Mouse (Mus musculus) lung, embryonic 14.5 days (tissue): ENCODE measurements around the gene Gm20708. TPM values are rescaled to one million over a fixed set of nuclear protein-coding genes. Genes with fewer than 3 reads are reported as not detected.

Experiments used
- ATAC-seq: fragments of 200-750 bp; cut with Nextera tagmentation; 2 replicates; pipeline ENCODE4 v1.8.0; 2017; ENCODE audit warnings: mild to moderate bottlenecking, moderate TSS enrichment, moderate library complexity; ENCODE audit not compliant: insufficient read depth
- DNase-seq: peaks from one replicate; pipeline ENCODE4 v3.0.0-alpha.2; 2015
- H3K27ac ChIP-seq: fragments of 300-500 bp; sonication (generic); 2 replicates; pipeline ENCODE4 v1.5.1; 2014; ENCODE audit warnings: low read depth, mild to moderate bottlenecking, moderate library complexity
- H3K27me3 ChIP-seq: fragments of 300-500 bp; sonication (generic); 2 replicates; pipeline ENCODE4 v1.6.1; 2014; ENCODE audit warnings: low read length, control low read depth; ENCODE audit not compliant: insufficient read depth
- H3K36me3 ChIP-seq: fragments of 300-500 bp; sonication (generic); 2 replicates; pipeline ENCODE4 v1.6.1; 2014; ENCODE audit warnings: control low read depth; ENCODE audit not compliant: insufficient read depth
- H3K4me1 ChIP-seq: fragments of 300-500 bp; sonication (generic); 2 replicates; pipeline ENCODE4 v1.6.1; 2014; ENCODE audit warnings: antibody characterized with exemption, control low read depth; ENCODE audit not compliant: insufficient read depth
- H3K4me2 ChIP-seq: fragments of 300-500 bp; sonication (generic); 2 replicates; pipeline ENCODE4 v1.6.1; 2014; ENCODE audit warnings: mild to moderate bottlenecking
- H3K4me3 ChIP-seq: fragments of 300-500 bp; sonication (generic); 2 replicates; pipeline ENCODE4 v1.5.1; 2014; ENCODE audit warnings: low read depth, low read length
- H3K9ac ChIP-seq: fragments of 300-500 bp; sonication (generic); 2 replicates; pipeline ENCODE4 v1.6.1; 2014
- H3K9me3 ChIP-seq: fragments of 300-500 bp; sonication (generic); 2 replicates; pipeline ENCODE4 v1.6.1; 2016; ENCODE audit warnings: low read depth, low read length, control low read depth
- CTCF ChIP-seq: IDR thresholded peaks from 2 replicates; pipeline ENCODE4 v1.5.1; 2016; ENCODE audit warnings: antibody characterized with exemption, low read depth
- WGBS: fragments of 180-500 bp; shearing (Covaris S2); extraction: QIAGEN DNeasy Blood & Tissue Kit; methylation state at CpG from one replicate; pipeline ENCODE4 v1.1.7; 2014; 5-methylcytosine and 5-hydroxymethylcytosine counted together
- polyA plus RNA-seq: library from polyadenylated mRNA; unstranded; fragments of >200 nt; fragmentation: Nextera tagmentation; extraction: Ambion mirVana; gene quantifications from 2 replicates; pipeline ENCODE4 v1.2.1, GENCODE M21; 2014

Gm20708 gene
- polyA plus RNA-seq, 1 experiment from 2014 or later = 0.30 TPM

DNA sequence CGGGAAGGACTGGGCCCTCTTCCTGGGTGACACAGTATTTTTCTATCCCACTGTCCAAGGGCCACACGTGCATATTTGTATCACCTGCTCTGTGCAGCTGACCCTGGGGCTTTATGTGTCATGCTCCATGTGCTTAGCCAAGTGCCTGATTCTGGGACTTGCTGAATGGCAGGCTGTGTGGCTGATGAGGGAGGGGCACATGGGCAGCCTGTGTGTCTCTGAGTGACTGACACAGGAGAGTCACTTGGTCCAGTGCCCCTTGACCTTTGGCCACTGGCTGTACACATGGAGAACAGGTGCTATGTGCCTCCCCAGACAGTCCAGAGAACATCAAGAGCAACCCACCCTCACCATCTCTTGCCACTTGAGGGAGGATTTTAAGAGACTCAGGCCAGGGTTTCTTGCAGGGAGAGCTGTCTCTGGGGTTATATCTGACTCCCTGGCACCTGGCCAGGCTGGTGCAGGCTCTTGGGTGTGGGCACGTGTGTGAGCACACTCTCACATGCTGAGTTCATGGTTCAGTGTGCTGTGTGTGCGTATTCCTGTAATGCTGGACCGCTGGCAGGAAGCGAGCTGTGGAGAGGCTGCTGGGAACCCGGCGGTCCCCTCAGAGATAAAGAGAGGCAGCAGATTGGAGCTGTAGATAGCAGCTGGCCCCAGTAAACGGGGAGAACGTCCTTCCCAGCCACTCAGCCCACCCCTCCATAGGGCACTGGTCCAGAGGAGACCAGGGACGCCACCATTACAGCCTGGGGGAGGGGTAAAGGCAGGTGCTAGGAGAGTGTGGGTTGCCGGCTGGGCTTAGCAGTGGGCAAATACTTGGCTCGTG is 68.7 kb downstream of the Gm20708 start:
- Histone ChIP-seq H3K27ac (peak overlapping the region; percentile 21; the same call in 1 of the 2 replicates), H3K4me2 (peak overlapping the region; percentile 29), H3K9me3 (no peaks in the 10 kb centered on the region), H3K36me3 (no peaks in the 10 kb centered on the region), H3K4me3 (no peak overlapping the region), H3K27me3 (no peaks in the 10 kb centered on the region), H3K9ac (no peak overlapping the region; the same call in 1 of the 2 replicates), H3K4me1 (peaks cover 27% of the 10 kb centered on the region)
- WGBS = 16% methylated on average over 13 of the region's 13 CpGs
- TF ChIP-seq CTCF = no peak
- DNase-seq = peak; percentile 59
- ATAC-seq = 0 out of 2 replicates have a peak, but pooled peaks have one; percentile 16

DNA sequence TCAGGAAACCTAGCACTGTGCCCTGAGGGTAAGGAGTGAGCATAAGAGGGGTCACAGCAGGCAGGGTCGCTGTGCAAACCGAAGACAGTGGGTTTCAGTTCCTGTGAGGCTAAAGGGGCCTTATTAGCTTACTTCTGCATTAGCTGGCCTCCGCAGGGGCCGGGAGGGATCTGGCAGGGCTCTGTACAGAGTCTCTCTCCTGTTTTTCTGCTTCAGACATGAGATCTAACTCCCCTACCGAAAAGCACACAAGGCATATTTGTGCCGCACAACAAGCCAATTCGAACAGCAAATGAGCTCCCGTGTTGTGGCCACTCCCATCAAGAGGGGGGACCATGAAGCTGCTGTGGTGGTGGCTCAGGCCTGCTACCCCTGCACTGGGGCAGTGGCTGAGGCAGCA is 69.4 kb downstream of the Gm20708 start:
- Histone ChIP-seq H3K36me3 (no peaks in the 10 kb centered on the region), H3K4me1 (peaks cover 27% of the 10 kb centered on the region), H3K27ac (peak overlapping the region; percentile 21; the same call in 1 of the 2 replicates), H3K9me3 (no peaks in the 10 kb centered on the region), H3K4me3 (no peak overlapping the region), H3K9ac (no peak overlapping the region; the same call in 1 of the 2 replicates), H3K4me2 (peak overlapping the region; percentile 29), H3K27me3 (no peaks in the 10 kb centered on the region)
- DNase-seq (peak; percentile 17), ATAC-seq (no peak)
- 31% methylated on average over 8 of the region's 8 CpGs for WGBS
- no peak for TF ChIP-seq CTCF

DNA sequence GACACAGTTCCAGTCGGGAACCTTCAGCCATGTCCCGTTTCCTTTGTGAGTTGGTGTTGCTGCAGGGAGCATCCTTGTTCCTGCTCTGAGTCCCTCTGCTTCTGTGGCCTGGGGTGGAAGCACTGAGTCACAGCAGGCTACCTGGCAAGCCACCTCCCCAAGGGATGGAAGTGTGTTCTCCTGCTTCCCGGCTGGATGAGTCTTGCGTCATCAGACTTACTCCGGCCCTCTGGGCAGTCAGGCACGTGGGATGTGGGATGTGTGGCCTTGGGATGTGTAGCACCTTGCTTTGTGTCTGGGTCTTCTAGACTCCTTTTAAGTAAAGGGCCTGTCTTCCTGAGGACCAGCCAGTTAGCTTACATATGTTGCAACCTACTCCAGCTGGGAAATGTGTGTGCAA is 70.2 kb downstream of the Gm20708 start:
- Histone ChIP-seq H3K4me3 (no peak overlapping the region), H3K9me3 (no peaks in the 10 kb centered on the region), H3K27ac (no peak overlapping the region), H3K36me3 (no peaks in the 10 kb centered on the region), H3K4me1 (peaks cover 27% of the 10 kb centered on the region), H3K27me3 (no peaks in the 10 kb centered on the region), H3K4me2 (no peak overlapping the region), H3K9ac (no peak overlapping the region)
- TF ChIP-seq CTCF = no peak
- no peak for ATAC-seq
- 70% methylated on average over 6 of the region's 6 CpGs for WGBS
- no peak for DNase-seq

DNA sequence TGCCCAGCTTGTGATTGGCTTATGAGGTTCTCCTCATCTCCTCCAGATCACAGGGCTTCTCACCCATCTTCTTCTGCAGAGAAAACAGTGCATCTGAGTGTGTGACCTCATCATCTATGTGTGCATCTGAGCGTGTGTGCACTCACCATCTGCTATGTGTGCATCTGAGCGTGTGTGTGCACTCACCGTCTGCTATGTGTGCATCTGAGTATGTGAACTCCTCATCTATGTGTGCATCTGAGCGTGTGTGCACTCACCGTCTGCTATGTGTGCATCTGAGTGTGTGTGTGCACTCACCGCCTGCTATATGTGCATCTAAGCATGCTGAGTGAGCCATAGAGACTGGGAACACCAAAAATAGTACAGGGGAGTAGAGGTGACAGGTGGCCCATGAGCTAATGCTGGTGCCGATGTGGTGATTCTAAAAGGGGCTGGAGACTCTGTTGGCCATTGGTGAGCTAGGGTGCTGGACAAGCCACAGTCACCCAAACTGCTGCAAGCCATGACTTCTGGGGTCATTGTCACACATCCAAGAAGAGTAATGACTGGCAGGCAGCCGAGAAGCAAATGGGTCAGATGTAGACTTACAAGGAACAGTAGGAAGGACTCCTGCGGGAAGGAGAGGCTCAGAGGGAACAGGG is 71.0 kb downstream of the Gm20708 start:
- Histone ChIP-seq H3K27me3 (no peaks in the 10 kb centered on the region), H3K9me3 (no peaks in the 10 kb centered on the region), H3K4me1 (peaks cover 27% of the 10 kb centered on the region), H3K9ac (no peak overlapping the region), H3K36me3 (no peaks in the 10 kb centered on the region), H3K4me2 (no peak overlapping the region), H3K4me3 (no peak overlapping the region), H3K27ac (0 out of 2 replicates have a peak overlapping the region, but pooled peaks have one; percentile 69)
- no peak for ATAC-seq
- 80% methylated on average over 9 of the region's 9 CpGs for WGBS
- TF ChIP-seq CTCF = no peak
- no peak for DNase-seq

DNA sequence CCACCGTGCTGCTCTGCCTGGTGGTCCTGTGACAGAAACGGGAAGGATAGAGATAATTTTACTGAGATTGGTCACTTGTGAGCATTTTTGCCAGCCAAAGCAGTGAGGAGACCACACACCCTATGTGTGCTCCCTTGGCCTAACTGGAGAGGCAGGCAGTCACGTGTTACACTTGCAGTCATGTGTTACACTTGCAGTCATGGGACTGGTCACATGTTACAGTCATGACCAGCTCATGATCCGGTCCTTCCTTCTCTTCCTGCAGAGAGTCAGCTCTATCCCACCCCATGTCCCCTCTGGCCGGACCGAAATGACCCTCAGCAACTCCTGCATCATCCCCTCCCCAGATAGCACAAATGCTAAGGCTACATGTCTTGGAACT is 71.5 kb downstream of the Gm20708 start:
- 67% methylated on average over 6 of the region's 6 CpGs for whole genome bisulfite sequencing
- Histone ChIP-seq H3K9me3 (no peaks in the 10 kb centered on the region), H3K4me2 (no peak overlapping the region; the same call in 1 of the 2 replicates), H3K9ac (peak overlapping the region; percentile 8; the same call in 1 of the 2 replicates), H3K27me3 (no peaks in the 10 kb centered on the region), H3K27ac (peak overlapping the region; percentile 69), H3K36me3 (no peaks in the 10 kb centered on the region), H3K4me3 (no peak overlapping the region), H3K4me1 (peaks cover 27% of the 10 kb centered on the region)
- DNase-seq (no peak), ATAC-seq (no peak)
- no peak for TF ChIP-seq CTCF

DNA sequence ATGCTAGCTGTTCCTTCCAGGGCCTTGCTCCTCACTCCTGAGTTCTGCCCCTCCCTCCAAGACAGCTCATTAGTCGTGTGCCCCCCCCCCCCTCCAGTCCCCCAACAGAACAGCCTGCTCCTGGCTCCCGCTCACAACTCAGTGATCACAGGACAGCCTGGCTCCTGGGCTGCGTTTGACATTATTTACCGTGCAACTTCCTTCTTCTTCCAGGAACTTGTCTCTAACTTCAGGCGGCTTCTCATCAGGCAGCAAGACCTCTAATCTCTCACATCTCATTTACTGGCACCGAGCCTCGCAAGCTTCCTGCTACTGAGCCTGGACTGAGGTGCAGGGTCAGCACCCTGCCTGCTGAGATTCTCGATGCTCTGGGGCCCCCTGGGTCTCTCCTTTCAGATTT is 72.3 kb downstream of the Gm20708 start:
- Histone ChIP-seq H3K9ac (peak overlapping the region; percentile 8; the same call in 1 of the 2 replicates), H3K9me3 (no peaks in the 10 kb centered on the region), H3K4me1 (peaks cover 27% of the 10 kb centered on the region), H3K27ac (peak overlapping the region; percentile 69), H3K36me3 (no peaks in the 10 kb centered on the region), H3K4me3 (no peak overlapping the region), H3K4me2 (peak overlapping the region; percentile 14), H3K27me3 (no peaks in the 10 kb centered on the region)
- 5% methylated on average over 7 of the region's 8 CpGs for WGBS
- ATAC-seq (peak; percentile 48), DNase-seq (peak; percentile 84)
- TF ChIP-seq CTCF = no peak

DNA sequence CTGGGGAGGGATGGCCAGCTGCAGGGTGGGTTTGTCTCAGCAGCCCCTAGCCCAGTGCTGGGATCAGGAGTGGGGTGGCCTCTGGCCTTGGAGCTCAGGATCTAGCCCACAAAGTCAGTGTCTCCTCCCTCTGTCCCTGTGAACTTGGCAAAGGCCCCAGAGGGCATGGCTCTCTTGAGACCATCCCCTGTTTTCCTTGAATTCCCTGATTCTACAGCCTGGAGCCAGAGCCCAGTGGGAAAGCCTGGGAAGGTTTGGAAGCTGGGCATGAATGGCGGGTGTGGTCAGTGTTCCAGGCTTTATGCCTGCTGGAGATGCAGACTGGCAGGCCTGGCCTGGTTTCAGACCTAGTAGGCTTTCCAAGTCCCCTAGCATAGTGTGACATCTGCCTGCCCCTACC is 72.7 kb downstream of the Gm20708 start:
- no peaks in the 10 kb centered on the region for H3K27me3 ChIP-seq
- DNase-seq (peak; percentile 26), ATAC-seq (peak; percentile 9; the same call in 1 of the 2 replicates)
- no peak for TF ChIP-seq CTCF
- H3K9ac ChIP-seq = no peak overlapping the region
- H3K4me1 ChIP-seq = peaks cover 27% of the 10 kb centered on the region
- WGBS = 79% methylated on average over 1 of the region's 1 CpGs
- H3K27ac ChIP-seq = peak overlapping the region; percentile 69
- no peaks in the 10 kb centered on the region for H3K36me3 ChIP-seq
- no peak overlapping the region for H3K4me3 ChIP-seq
- H3K9me3 ChIP-seq = no peaks in the 10 kb centered on the region
- peak overlapping the region; percentile 14 for H3K4me2 ChIP-seq
